Mouse (Mus musculus) brain, embryonic 14.5 days (tissue): ENCODE results near the gene Vegfa. TPM values are rescaled to one million over a fixed set of nuclear protein-coding genes. Genes with fewer than 3 reads are reported as not detected.

ENCODE experiments used
- DNase-seq: peaks from one replicate; pipeline ENCODE4 v3.0.0-alpha.2; 2011; ENCODE audit warnings: low read depth
- CTCF ChIP-seq: fragments of 200-500 bp; IDR thresholded peaks from 2 replicates; pipeline ENCODE4 v1.5.1; 2012; ENCODE audit warnings: inconsistent platforms, mild to moderate bottlenecking, moderate library complexity, borderline replicate concordance; ENCODE audit not compliant: insufficient read depth, insufficient read length; ENCODE audit errors: extremely low read depth
- POLR2A ChIP-seq: fragments of 200-500 bp; IDR thresholded peaks from 2 replicates; pipeline ENCODE4 v1.6.1; 2012; ENCODE audit warnings: mild to moderate bottlenecking, inconsistent platforms, borderline replicate concordance; ENCODE audit not compliant: poor library complexity, insufficient read depth, insufficient read length, severe bottlenecking; ENCODE audit errors: extremely low read depth
- polyA plus RNA-seq: library from polyadenylated mRNA; depleted of rRNA; stranded (reverse); fragments of >200 nt; gene quantifications from 2 replicates; pipeline ENCODE4 v1.2.3, GENCODE M21; 2012

Gene Vegfa
- polyA plus RNA-seq, 1 experiment = 168 TPM

GRCm38 (mm10) chr17:46071531-46071930 is 39.4 kb upstream of the Vegfa start:
- no peak for TF ChIP-seq CTCF
- no peak for TF ChIP-seq POLR2A
- DNase-seq = no peak

DNA sequence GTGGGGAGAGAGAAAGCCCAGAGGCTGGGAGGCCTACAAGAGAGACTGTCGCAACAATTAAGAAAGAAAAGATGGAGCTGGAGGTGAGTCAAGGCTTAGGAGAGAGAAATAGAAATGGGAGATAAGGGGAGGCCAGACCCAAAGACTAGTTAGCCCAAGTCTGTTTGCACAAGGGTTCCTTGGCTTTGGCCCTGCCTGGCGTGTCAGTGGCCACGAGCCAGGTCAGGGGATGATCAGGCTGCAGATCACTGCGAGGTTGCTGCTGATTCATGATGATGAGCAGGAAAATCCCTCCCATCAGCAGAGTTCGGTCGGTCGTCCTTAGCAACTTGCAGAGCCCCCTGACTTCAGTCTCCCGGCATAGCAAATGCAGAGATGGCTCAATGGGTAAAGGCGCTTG is 37.9 kb upstream of the Vegfa start:
- TF ChIP-seq CTCF (no peak), POLR2A (no peak)
- no peak for DNase-seq

- TF ChIP-seq POLR2A = no peak
- no peak for TF ChIP-seq CTCF
- no peak for DNase-seq
Measured at GRCm38 (mm10) chr17:46063974-46064312, 31.8 kb upstream of the Vegfa start.

GRCm38 (mm10) chr17:46063283-46063973 is 31.3 kb upstream of the Vegfa start:
- peak; percentile 87 for DNase-seq
- no peak for TF ChIP-seq CTCF
- TF ChIP-seq POLR2A = no peak

- no peak for TF ChIP-seq CTCF
- no peak for TF ChIP-seq POLR2A
- DNase-seq = no peak
Measured at GRCm38 (mm10) chr17:46060253-46060652, 28.1 kb upstream of the Vegfa start.

DNA sequence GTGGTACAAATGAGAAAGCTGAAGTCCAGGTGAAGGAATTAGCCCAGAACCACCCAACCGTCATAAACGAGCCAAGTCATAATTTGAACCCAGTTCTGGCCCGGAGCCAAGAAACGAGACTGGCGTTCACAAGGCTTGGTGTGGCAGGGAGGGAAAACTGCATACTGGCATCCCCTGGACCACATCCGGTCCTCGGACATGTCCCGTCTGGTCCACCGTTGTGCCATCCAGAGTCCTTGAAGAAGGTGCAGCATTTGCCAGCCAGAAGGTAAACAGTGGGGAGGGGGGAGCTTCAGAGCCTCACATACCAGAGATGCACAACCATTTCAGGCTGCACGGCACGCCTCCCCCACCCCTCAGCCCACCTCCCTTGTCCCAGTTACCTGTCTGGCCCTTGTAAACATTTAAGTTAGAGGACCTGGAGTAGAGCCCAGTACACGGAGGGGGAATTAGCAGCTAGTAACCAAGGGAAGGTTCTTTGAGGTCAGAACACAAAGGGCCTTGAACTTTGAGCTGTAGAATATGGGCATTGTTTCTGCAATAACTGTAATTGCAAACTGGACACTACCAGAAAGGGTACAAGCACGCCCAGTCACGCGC is 27.2 kb upstream of the Vegfa start:
- DNase-seq = no peak
- no peak for TF ChIP-seq CTCF
- TF ChIP-seq POLR2A = no peak

DNA sequence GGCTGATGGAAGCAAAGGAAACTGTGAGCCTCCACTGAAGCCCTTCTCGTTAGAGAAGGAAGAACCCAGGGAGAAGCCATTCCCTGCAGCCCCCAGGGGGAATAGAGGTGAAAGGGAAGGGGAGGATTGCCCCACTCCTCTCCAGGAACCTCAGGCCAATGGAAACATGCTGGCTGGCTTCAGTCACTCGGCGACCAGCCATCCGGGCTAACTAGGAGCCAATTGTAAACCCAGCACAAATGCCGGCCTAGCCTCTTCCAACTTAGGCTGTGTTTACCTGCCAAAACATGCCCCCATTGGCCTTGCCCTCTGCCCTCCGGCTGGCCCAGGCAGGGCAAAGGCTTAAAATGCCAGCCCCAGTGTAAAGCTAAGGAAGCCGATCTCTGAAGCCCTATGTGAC is 24.1 kb upstream of the Vegfa start:
- no peak for DNase-seq

GRCm38 (mm10) chr17:46055736-46056135 is 23.6 kb upstream of the Vegfa start:
- TF ChIP-seq POLR2A (no peak), CTCF (no peak)
- no peak for DNase-seq

More for the DNA sequence above, 24.1 kb upstream of the Vegfa start:
- TF ChIP-seq CTCF (no peak), POLR2A (no peak)

GRCm38 (mm10) chr17:46053291-46053842 is 21.2 kb upstream of the Vegfa start:
- TF ChIP-seq POLR2A (no peak), CTCF (no peak)
- no peak for DNase-seq

DNA sequence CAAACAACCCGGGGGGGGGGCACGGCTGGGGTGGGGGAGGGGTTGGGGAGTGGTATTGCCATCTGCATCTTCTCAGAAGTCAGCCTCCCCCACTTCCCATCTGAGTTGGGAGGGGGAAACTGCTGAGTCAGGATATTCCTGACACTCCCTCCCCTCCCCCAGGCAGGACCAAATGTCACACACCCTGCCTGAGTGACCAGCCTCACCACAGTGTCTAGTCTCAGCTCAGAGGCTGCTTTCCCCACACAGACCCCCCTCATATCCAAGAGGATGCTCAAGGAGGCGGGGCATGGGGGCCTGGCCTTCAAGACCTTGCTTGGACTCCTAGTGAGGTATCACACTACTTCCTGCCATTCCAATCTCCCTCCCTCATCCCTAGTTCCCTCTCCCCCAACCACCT is 20.0 kb upstream of the Vegfa start:
- TF ChIP-seq CTCF (no peak), POLR2A (no peak)
- DNase-seq = no peak

GRCm38 (mm10) chr17:46051356-46051755 is 19.2 kb upstream of the Vegfa start:
- no peak for TF ChIP-seq POLR2A
- TF ChIP-seq CTCF = no peak

GRCm38 (mm10) chr17:46049567-46049966 is 17.4 kb upstream of the Vegfa start:
- no peak for DNase-seq
- TF ChIP-seq POLR2A (no peak), CTCF (no peak)

More at GRCm38 (mm10) chr17:46051356-46051755, 19.2 kb upstream of the Vegfa start:
- no peak for DNase-seq
